Mouse (Mus musculus) cortical plate, adult 2 months (tissue): ENCODE data around the gene Tex19.1.

Experiments
- CTCF ChIP-seq: fragments of 200-500 bp; IDR thresholded peaks from 2 replicates; pipeline ENCODE4 v1.5.1; 2011; ENCODE audit warnings: mild to moderate bottlenecking, control low read depth, low read length; ENCODE audit not compliant: insufficient read depth; ENCODE audit errors: extremely low read depth
- POLR2A ChIP-seq: fragments of 200-500 bp; IDR thresholded peaks from 2 replicates; pipeline ENCODE4 v1.6.1; 2011; ENCODE audit warnings: mild to moderate bottlenecking, low read length, control low read depth; ENCODE audit not compliant: insufficient read depth; ENCODE audit errors: extremely low read depth

- TF ChIP-seq CTCF, result no peak
- TF ChIP-seq POLR2A, result no peak
These were observed 27.8 kb upstream of the Tex19.1 start for GRCm38 (mm10) chr11:121118106-121118505.
